Mouse (Mus musculus): ENCODE results near the gene Tango6. TPM values are rescaled to one million over a fixed set of nuclear protein-coding genes. Genes with fewer than 3 reads are reported as not detected.

Tango6 gene
- total RNA-seq, 2 experiments from 2014 or later: 6.5 to 6.9 TPM

GRCm38 (mm10) chr8:106727889-106728288, 45.0 kb downstream of the Tango6 start:
- TF ChIP-seq CTCF (IDR thresholded peaks at IDR 0.05): no peak
- H3K27ac ChIP-seq: no peak overlapping the region
- DNase-seq (ENCODE audit: extremely low spot score in 1 of 2, low spot score in 2 of 2): no peak

GRCm38 (mm10) chr8:106732921-106733320, 50.1 kb downstream of the Tango6 start:
- Histone ChIP-seq H3K27ac (no peak overlapping the region), H3K4me3 (no peak overlapping the region)
- intact Hi-C loops (cut with DNase I): no loop called here
- no peak for TF ChIP-seq CTCF (IDR thresholded peaks at IDR 0.05)
- DNase-seq (ENCODE audit: extremely low spot score in 1 of 2, low spot score in 2 of 2): no peak

More at GRCm38 (mm10) chr8:106727889-106728288, 45.0 kb downstream of the Tango6 start:
- intact Hi-C loops (cut with DNase I): no loop called here
- no peak overlapping the region for H3K4me3 ChIP-seq

- DNase-seq (ENCODE audit: extremely low spot score in 1 of 2, low spot score in 2 of 2): no peak
- intact Hi-C loops (cut with DNase I): no loop called here
- Histone ChIP-seq H3K4me3 (no peak overlapping the region), H3K27ac (no peak overlapping the region)
- TF ChIP-seq CTCF (IDR thresholded peaks at IDR 0.05): no peak
Measured at GRCm38 (mm10) chr8:106733703-106734102, 50.8 kb downstream of the Tango6 start.

GRCm38 (mm10) chr8:106734222-106734621, 51.4 kb downstream of the Tango6 start:
- TF ChIP-seq CTCF (IDR thresholded peaks at IDR 0.05): no peak
- intact Hi-C loops (cut with DNase I): no loop called here
- no peak overlapping the region for H3K4me3 ChIP-seq
- DNase-seq (ENCODE audit: extremely low spot score in 1 of 2, low spot score in 2 of 2): no peak
- no peak overlapping the region for H3K27ac ChIP-seq

GRCm38 (mm10) chr8:106736861-106737662, 54.2 kb downstream of the Tango6 start:
- intact Hi-C loops (cut with DNase I): no loop called here
- H3K27ac ChIP-seq: no peak overlapping the region
- no peak for TF ChIP-seq CTCF (IDR thresholded peaks at IDR 0.05)
- no peak for DNase-seq (ENCODE audit: extremely low spot score in 1 of 2, low spot score in 2 of 2)
- H3K4me3 ChIP-seq: no peak overlapping the region

GRCm38 (mm10) chr8:106737846-106738245, 55.0 kb downstream of the Tango6 start:
- Histone ChIP-seq H3K4me3 (no peak overlapping the region), H3K27ac (no peak overlapping the region)
- intact Hi-C loops (cut with DNase I): no loop called here
- TF ChIP-seq CTCF (IDR thresholded peaks at IDR 0.05): no peak
- DNase-seq (ENCODE audit: extremely low spot score in 1 of 2, low spot score in 2 of 2): no peak

- Histone ChIP-seq H3K27ac (no peak overlapping the region), H3K4me3 (no peak overlapping the region)
- TF ChIP-seq CTCF (IDR thresholded peaks at IDR 0.05): no peak
- DNase-seq (ENCODE audit: extremely low spot score in 1 of 2, low spot score in 2 of 2): no peak
- intact Hi-C loops (cut with DNase I): no loop called here
Measured at GRCm38 (mm10) chr8:106742321-106742720, 59.5 kb downstream of the Tango6 start.

GRCm38 (mm10) chr8:106743361-106743760, 60.5 kb downstream of the Tango6 start:
- Histone ChIP-seq H3K4me3 (no peak overlapping the region), H3K27ac (no peak overlapping the region)
- intact Hi-C loops (cut with DNase I): no loop called here
- TF ChIP-seq CTCF (IDR thresholded peaks at IDR 0.05): no peak
- no peak for DNase-seq (ENCODE audit: extremely low spot score in 1 of 2, low spot score in 2 of 2)

GRCm38 (mm10) chr8:106753436-106753835, 70.6 kb downstream of the Tango6 start:
- intact Hi-C loops (cut with DNase I): no loop called here
- no peak for TF ChIP-seq CTCF (IDR thresholded peaks at IDR 0.05)
- Histone ChIP-seq H3K27ac (no peak overlapping the region), H3K4me3 (no peak overlapping the region)
- DNase-seq (ENCODE audit: extremely low spot score in 1 of 2, low spot score in 2 of 2): no peak

- Histone ChIP-seq H3K27ac (peak overlapping the region; percentile 59), H3K4me3 (no peak overlapping the region)
- intact Hi-C loops (cut with DNase I): no loop called here
- TF ChIP-seq CTCF (IDR thresholded peaks at IDR 0.05): no peak
- DNase-seq (ENCODE audit: extremely low spot score in 1 of 2, low spot score in 2 of 2): no peak
Measured at GRCm38 (mm10) chr8:106761317-106761716, 78.4 kb downstream of the Tango6 start.

- H3K4me3 ChIP-seq: no peak overlapping the region
- intact Hi-C loops (cut with DNase I): no loop called here
- no peak overlapping the region for H3K27ac ChIP-seq
Measured at GRCm38 (mm10) chr8:106761867-106762523, 79.1 kb downstream of the Tango6 start.

GRCm38 (mm10) chr8:106764529-106764928, 81.7 kb downstream of the Tango6 start:
- intact Hi-C loops (cut with DNase I): no loop called here
- TF ChIP-seq CTCF (IDR thresholded peaks at IDR 0.05): no peak

More at GRCm38 (mm10) chr8:106761867-106762523, 79.1 kb downstream of the Tango6 start:
- no peak for TF ChIP-seq CTCF (IDR thresholded peaks at IDR 0.05)
- DNase-seq (ENCODE audit: extremely low spot score in 1 of 2, low spot score in 2 of 2): no peak

More at GRCm38 (mm10) chr8:106764529-106764928, 81.7 kb downstream of the Tango6 start:
- Histone ChIP-seq H3K27ac (no peak overlapping the region), H3K4me3 (no peak overlapping the region)
- DNase-seq (ENCODE audit: extremely low spot score in 1 of 2, low spot score in 2 of 2): no peak
